Mouse (Mus musculus) cerebellum, adult 2 months (tissue): ENCODE measurements at regions not wholly inside any gene's neighbourhood (a gene's known extent, or its start where the extent isn't known, plus 50 kb on each side); places are given as distances from the start of the nearest gene placed in this dataset.

Experiments used
- DNase-seq, 2 experiments: peaks; one replicate each; pipeline ENCODE4 v3.0.0; 2021
- H3K27ac ChIP-seq: fragments of 200-500 bp; 2 replicates; pipeline ENCODE4 v1.5.1; 2012; ENCODE audit warnings: low read length, control low read depth, inconsistent platforms; ENCODE audit not compliant: insufficient read depth
- H3K27me3 ChIP-seq: fragments of 200-500 bp; 2 replicates; pipeline ENCODE4 v1.6.1; 2012; ENCODE audit warnings: inconsistent platforms, mild to moderate bottlenecking, low read length, moderate library complexity; ENCODE audit not compliant: control insufficient read depth, insufficient read depth
- H3K4me1 ChIP-seq: fragments of 200-500 bp; 2 replicates; pipeline ENCODE4 v1.6.1; 2011; ENCODE audit warnings: low read length; ENCODE audit not compliant: control insufficient read depth, insufficient read depth
- H3K4me3 ChIP-seq: fragments of 200-500 bp; replicated peaks from 2 replicates; pipeline ENCODE3; 2011; ENCODE audit warnings: mild to moderate bottlenecking, low read depth, low read length, control low read depth; ENCODE audit not compliant: insufficient read depth
- CTCF ChIP-seq: fragments of 200-500 bp; IDR thresholded peaks from 2 replicates; pipeline ENCODE4 v1.5.1; 2011; ENCODE audit warnings: low read depth, mild to moderate bottlenecking, control low read depth, low read length, moderate library complexity, borderline replicate concordance; ENCODE audit not compliant: insufficient read depth
- POLR2A ChIP-seq: fragments of 200-500 bp; IDR thresholded peaks from 2 replicates; pipeline ENCODE4 v1.6.1; 2011; ENCODE audit warnings: low read length, control low read depth, borderline replicate concordance; ENCODE audit not compliant: insufficient read depth
- WGBS: fragments of 180-500 bp; shearing (Covaris S2); methylation state at CpG from one replicate; pipeline ENCODE4 v1.1.7; 2018; 5-methylcytosine and 5-hydroxymethylcytosine counted together

- no peak for DNase-seq
- TF ChIP-seq POLR2A (no peak), CTCF (no peak)
- H3K27ac ChIP-seq = no peak overlapping the region
- WGBS = 48% methylated on average over 2 of the region's 2 CpGs
- H3K4me1 ChIP-seq = no peaks in the 10 kb centered on the region
- H3K27me3 ChIP-seq = no peaks in the 10 kb centered on the region
- no peak overlapping the region for H3K4me3 ChIP-seq
These were observed 1040.8 kb downstream of the Galc start for GRCm38 (mm10) chr12:97218445-97218844.

GRCm38 (mm10) chr12:97217608-97218007 lies 1041.7 kb downstream of the Galc start:
- no peaks in the 10 kb centered on the region for H3K27me3 ChIP-seq
- no peak for DNase-seq
- WGBS = 87% methylated on average over 7 of the region's 7 CpGs
- H3K27ac ChIP-seq = no peak overlapping the region
- no peaks in the 10 kb centered on the region for H3K4me1 ChIP-seq
- TF ChIP-seq POLR2A (no peak), CTCF (no peak)
- H3K4me3 ChIP-seq = no peak overlapping the region

- DNase-seq = no peak
- WGBS = 81% methylated on average over 3 of the region's 3 CpGs
- Histone ChIP-seq H3K27ac (no peak overlapping the region), H3K4me3 (no peak overlapping the region), H3K4me1 (no peaks in the 10 kb centered on the region), H3K27me3 (no peaks in the 10 kb centered on the region)
- TF ChIP-seq CTCF (no peak), POLR2A (no peak)
These were observed 1055.4 kb downstream of the Galc start for GRCm38 (mm10) chr12:97203636-97204389.

GRCm38 (mm10) chr12:97161853-97162252 lies 1097.4 kb downstream of the Galc start:
- H3K27me3 ChIP-seq = no peaks in the 10 kb centered on the region
- TF ChIP-seq CTCF (no peak), POLR2A (no peak)
- DNase-seq = no peak
- H3K27ac ChIP-seq = no peak overlapping the region
- H3K4me3 ChIP-seq = no peak overlapping the region
- H3K4me1 ChIP-seq = no peaks in the 10 kb centered on the region

GRCm38 (mm10) chr12:97161429-97161828 lies 1097.8 kb downstream of the Galc start:
- Histone ChIP-seq H3K4me1 (no peaks in the 10 kb centered on the region), H3K4me3 (no peak overlapping the region), H3K27ac (no peak overlapping the region), H3K27me3 (no peaks in the 10 kb centered on the region)
- 70% methylated on average over 9 of the region's 9 CpGs for WGBS
- no peak for TF ChIP-seq CTCF
- no peak for TF ChIP-seq POLR2A
- no peak for DNase-seq

GRCm38 (mm10) chr12:97158332-97158731 lies 1100.9 kb downstream of the Galc start:
- no peak for TF ChIP-seq POLR2A
- TF ChIP-seq CTCF = no peak
- Histone ChIP-seq H3K4me3 (no peak overlapping the region), H3K27me3 (no peaks in the 10 kb centered on the region), H3K27ac (no peak overlapping the region), H3K4me1 (no peaks in the 10 kb centered on the region)
- DNase-seq = no peak
- 46% methylated on average over 4 of the region's 4 CpGs for WGBS

GRCm38 (mm10) chr12:97157748-97158147 lies 1101.5 kb downstream of the Galc start:
- Histone ChIP-seq H3K27me3 (no peaks in the 10 kb centered on the region), H3K4me3 (no peak overlapping the region), H3K4me1 (no peaks in the 10 kb centered on the region), H3K27ac (no peak overlapping the region)
- no peak for DNase-seq
- no peak for TF ChIP-seq CTCF
- no peak for TF ChIP-seq POLR2A

GRCm38 (mm10) chr12:97156499-97157110 lies 1102.7 kb downstream of the Galc start:
- WGBS = 7% methylated on average over 3 of the region's 3 CpGs
- H3K27ac ChIP-seq = no peak overlapping the region
- no peak overlapping the region for H3K4me3 ChIP-seq
- no peaks in the 10 kb centered on the region for H3K27me3 ChIP-seq
- H3K4me1 ChIP-seq = no peaks in the 10 kb centered on the region
- no peak for DNase-seq
- TF ChIP-seq CTCF (no peak), POLR2A (no peak)
